In genomic region chr9:111048452-111048851, GRCm38 (mm10) we compare ENCODE assay signal across 22 mouse cellular contexts. TPM values are rescaled to one million over a fixed set of nuclear protein-coding genes. Genes with fewer than 3 reads are reported as not detected.
"Had no signal": no experiment of that assay in that cellular context is flagged by ENCODE, and none has a peak within 500 bp of the region (broad histone marks: within the 10 kb centered on the region; RNA-seq: fewer than 3 reads in every experiment).

No protein-coding gene starts in this region.

- H3K4me2 ChIP-seq: kidney, embryonic 15.5 days; limb, embryonic 15.5 days; liver, embryonic 12.5 days; lung, embryonic 15.5 days; neural tube, embryonic 15.5 days had no signal

- H3K27me3 ChIP-seq: kidney, embryonic 15.5 days; limb, embryonic 15.5 days; liver, embryonic 12.5 days; lung, embryonic 15.5 days; neural tube, embryonic 15.5 days had no signal

- H3K4me1 ChIP-seq: kidney, embryonic 15.5 days; limb, embryonic 15.5 days; lung, embryonic 15.5 days; midbrain, embryonic 10.5 days; neural tube, embryonic 15.5 days had no signal

- H3K9me3 ChIP-seq: kidney, embryonic 15.5 days; limb, embryonic 15.5 days; liver, embryonic 12.5 days; lung, embryonic 15.5 days; midbrain, embryonic 10.5 days; neural tube, embryonic 15.5 days had no signal

- H3K9ac ChIP-seq: kidney, embryonic 15.5 days; limb, embryonic 15.5 days; liver, embryonic 12.5 days; lung, embryonic 15.5 days; neural tube, embryonic 15.5 days had no signal

- ATAC-seq: intestine, embryonic 16.5 days; liver, embryonic 12.5 days had no signal

- H3K4me3 ChIP-seq: kidney, embryonic 15.5 days; limb, embryonic 15.5 days; liver, embryonic 12.5 days; lung, embryonic 15.5 days; midbrain, embryonic 10.5 days; myocyte; neural tube, embryonic 15.5 days had no signal

- H3K36me3 ChIP-seq: kidney, embryonic 15.5 days; limb, embryonic 15.5 days; lung, embryonic 15.5 days; midbrain, embryonic 10.5 days; neural tube, embryonic 15.5 days had no signal

- H3K27ac ChIP-seq: kidney, embryonic 15.5 days; limb, embryonic 15.5 days; liver, embryonic 12.5 days; lung, embryonic 15.5 days; midbrain, embryonic 10.5 days; neural tube, embryonic 15.5 days had no signal

- DNase-seq: layer of hippocampus, adult 9-11 months; layer of hippocampus, postnatal 36 days; lung, postnatal 36 days; midbrain, embryonic 14.5 days; right cerebral cortex, adult 18-20 months; right cerebral cortex, postnatal 25 days; thymus, adult 18-20 months; thymus, postnatal 14 days had no signal

RNA-seq across cellular contexts. Expression of gene Ltf, which starts 29.4 kb away (rescaled TPM):
- total RNA-seq: left cerebral cortex, adult 8-10 months; left cerebral cortex, postnatal 25 days had no signal
- polyA plus RNA-seq: midbrain, embryonic 10.5 days; myocyte; neural tube, embryonic 11.5 days had no signal

RNA-seq across cellular contexts. Expression of gene Rtp3, which starts 58.1 kb away (rescaled TPM):
- total RNA-seq: megakaryocyte, adult 5-6 weeks had no signal
- polyA plus RNA-seq: limb, embryonic 11.5 days; limb, embryonic 15.5 days; midbrain, embryonic 10.5 days; midbrain, embryonic 14.5 days; myocyte; neural tube, embryonic 11.5 days; stomach, embryonic 14.5 days had no signal
